Mouse (Mus musculus) frontal cortex, postnatal 36 days (tissue): ENCODE data around the gene Gsdma3.
A peak's percentile ranks its signal among the peaks of the same experiment; 100 is the strongest.

ENCODE experiments used
- DNase-seq, 2 experiments: peaks; one replicate each; pipeline ENCODE4 v3.0.0; 2022; ENCODE audit warnings: low spot score in 2 of 2

The Gsdma3 gene

DNA sequence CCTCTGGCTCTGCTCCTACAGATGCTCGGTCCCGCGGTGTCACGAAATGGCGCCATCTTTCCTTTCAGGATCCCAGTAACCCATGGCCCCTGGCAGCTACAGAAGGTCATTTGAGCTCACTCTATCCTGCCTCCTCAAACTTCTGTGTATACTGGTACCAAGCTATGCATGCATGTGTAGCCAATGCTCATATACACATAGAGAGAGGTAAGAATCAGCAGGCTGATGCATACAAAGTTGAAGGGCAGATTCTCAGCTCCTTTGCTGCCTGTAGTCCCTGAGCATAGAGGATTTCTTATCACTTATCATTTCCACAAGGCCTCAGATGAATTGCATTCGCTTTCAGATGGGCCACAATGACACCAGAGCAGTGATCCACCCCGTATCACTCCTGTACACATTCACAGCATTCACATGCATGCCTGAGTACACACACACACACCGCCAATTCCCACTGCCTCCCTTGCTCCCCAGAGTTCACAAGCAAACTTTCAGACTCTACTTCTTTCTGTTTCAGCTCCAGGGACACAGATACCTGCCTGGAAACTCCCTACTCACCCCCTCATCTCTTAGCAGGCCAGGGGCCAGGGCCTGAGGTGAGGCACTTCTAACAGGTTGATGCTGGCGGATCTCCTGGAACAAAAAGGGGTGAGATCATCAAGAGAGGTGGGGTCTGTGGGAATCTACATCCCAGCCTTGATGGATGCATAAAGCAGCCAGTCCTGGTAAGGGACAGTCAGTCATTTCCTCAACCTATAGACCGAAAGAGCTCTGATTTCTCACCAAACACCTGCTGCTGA, at the start of gene Gsdma3, which contains the start of gene Gm12355:
Gene Gsdma3 (plus strand): TSS at position 750 of the 800 bp plus-strand sequence.
Gene Gm12355 (minus strand): TSS at position 51 of the 800 bp plus-strand sequence.
- DNase-seq, result no peak

DNA sequence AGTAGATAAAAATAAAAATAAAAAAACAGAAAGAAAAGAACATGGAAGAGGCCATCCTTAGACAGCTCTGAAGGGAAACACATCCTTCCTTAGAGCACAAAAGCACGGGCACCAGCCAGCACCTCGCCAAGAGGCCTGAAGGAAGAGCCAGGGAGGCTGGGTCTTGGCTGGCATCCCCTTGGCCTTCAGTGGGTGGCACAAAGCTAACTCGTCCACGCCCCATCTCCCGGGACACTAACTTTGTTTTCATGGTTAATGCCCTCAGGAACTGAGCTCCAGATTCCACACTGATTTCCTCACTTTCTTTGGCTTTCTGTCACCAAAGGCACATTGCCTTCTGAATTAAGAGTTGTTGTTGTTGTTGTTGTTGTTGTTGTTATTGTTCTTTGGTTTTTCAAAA, 48.4 kb upstream of the Gsdma3 start:
- no peak for DNase-seq

DNA sequence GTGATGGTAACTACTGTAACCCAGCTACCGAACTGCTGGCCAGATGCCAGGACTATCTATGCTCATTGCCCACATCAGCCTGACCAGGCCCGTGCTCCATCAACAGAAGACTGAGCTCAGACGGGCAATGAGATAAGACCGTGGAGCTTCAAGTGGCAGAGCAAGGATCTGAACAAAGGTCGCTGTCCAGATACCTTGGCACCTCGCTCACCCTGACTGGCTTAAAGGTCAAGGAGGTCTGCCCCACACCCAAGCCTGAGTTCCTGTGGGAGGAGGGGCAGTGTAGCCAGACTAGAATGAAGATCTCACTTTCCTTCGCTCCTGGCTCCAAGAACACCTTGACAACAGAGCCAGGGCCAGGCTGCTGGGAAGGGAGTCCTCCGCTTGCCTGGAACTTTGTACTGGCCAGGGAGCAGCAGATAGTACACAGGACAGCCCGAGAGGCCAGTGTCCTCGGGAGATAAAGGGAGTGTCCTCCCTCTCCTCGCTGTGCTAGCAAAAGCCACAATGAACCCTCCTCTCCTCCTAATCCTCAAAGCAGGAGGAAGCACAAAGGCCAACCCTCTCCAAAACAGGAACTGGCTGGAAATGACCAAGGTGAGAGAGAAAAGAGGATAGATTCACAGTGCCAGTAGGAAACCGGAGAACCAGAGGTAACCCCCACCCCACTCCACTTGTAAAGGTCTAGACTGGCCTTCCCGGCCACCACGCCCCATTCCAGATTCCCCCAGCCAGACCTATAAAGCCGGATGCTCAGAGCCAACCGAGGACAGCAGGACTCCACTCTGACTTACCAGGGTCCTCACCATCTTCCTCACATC, 45.6 kb upstream of the Gsdma3 start:
- DNase-seq, result no peak

DNA sequence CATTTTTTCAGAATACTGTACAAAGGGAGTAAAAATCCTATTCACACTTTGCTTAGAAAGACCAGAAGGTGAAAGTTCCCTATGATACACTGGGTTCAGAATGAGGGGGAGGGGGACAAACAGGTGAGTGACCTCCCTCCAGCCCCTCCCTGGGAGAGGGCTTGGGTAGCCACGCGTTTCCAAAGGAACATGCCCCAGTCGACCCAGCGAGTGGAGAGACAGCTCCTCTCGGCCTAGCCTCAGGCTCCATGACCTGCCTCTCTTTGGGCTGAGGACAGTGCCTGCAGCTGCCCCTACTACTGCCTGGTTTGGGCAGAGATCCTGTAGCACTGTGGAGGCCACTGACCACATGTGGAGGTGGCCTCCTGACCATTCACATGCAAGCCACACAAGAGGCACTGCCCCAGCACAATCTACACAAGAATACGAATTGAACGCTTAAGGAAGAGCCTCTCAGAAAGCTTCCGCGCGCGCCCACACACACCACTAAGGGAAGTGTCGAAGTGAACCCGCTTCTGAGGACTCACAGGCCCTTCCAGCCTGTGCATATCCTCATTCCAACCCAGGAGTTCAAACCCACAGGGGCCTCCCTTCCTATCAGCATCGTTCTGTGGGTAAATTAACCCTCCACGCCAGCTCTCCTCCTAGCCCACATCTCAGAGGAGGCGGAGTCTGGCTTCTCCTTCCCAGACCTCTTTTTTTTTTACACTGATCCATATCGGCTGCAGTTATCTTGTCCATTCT, 44.7 kb upstream of the Gsdma3 start:
- DNase-seq, result no peak

DNA sequence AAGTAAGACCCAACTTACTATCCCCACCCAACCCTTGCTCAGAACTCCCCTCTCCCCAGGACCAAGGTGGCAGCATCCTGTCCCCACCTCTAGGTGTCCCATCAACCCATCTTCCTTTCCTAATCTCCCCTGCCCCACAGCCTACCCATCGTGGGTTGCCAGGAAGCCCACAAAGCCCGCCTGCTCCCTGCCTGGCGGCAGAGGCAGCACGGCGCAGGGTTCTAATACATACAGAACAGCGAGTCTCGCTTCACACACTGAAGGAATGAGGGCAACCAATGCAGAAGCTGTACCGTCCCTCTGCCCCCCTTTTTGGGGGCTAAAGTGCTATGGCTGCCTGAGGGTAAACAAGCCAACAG, 44.2 kb upstream of the Gsdma3 start:
- no peak for DNase-seq

DNA sequence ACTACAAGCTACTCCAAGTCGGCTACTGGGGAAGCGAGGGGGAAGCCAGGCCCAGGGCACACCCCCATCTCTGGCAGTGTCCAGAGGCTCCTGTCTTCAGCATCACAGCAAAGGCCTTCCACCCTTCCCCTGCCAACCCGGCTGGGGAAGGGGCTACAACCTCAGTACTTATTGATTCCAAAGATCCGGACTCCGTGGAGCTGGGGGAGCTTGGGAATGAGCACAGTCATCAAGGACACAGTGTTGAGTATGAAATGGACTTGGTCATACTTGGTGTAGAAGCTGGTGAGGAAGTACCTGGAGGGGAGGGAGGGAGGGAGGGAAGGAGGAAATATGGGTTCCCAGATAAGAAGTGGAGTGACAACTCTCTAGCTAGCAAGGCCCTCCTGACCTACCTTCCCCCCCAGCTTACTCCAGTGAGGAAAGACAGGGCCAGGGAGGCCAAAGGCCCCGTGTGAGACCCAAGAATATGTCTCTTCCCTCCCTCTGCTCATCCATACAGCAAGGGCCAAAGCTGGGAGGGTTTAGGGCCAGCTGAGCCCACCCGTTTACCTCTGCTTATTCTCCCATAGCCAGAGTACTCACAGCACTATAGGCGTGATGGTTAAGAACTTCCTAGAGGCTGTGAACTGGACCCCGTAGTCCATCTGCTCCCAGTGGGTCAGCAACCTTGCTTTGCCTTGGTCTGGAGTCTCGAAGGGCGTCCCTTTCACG, 43.5 kb upstream of the Gsdma3 start:
- no peak for DNase-seq

DNA sequence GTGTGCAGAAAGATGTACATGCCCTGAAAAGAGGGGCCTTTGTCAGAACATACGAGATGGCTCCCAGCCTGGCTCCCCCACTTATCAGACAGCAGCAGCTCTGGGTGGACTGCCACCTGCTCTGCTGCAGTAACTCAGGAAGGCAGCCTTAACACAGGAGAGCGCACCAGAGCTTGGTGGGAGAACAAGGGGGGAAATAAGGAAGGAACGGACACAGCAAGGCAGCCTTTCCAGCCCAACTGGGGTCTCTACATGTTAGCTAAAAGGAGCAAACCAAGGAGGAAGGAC, 43.0 kb upstream of the Gsdma3 start:
- no peak for DNase-seq

DNA sequence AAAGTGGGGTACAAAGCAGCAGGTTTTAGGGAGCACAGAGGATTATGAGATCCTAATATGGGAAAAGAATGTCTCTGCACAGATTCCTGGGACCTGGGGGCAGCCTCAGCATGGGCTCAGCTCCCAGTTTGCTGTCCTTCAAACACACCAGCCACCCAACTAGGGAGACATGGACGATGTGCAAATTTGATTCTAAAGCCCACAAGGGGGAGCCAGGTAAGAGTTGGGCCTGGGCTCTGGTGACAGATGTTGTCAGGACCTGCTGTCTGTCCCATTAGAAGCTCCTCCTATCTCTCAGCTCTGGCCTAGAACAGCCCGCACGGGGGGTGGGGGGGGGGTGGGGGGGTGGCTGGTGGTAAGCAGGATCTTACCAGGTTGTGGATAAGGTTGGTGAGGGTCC, 42.6 kb upstream of the Gsdma3 start:
- no peak for DNase-seq

DNA sequence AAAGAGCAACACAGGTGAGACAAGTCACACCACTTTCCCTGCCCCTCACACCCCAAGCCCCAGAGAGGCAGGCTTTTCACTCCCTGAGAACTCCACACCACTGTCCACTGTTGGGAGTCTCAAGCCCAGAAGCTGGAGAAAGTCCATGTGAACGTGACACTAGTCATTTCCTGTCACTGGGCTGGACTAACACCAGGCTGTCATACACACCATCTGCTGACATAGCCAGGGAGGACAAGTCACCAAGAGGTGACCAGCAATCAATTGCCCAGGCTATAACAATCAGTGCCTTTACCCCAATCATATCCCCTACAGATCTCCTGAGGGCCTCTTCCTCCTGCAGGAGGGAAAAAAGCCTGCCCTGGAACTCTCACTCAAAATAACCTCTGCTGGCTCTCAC, 42.0 kb upstream of the Gsdma3 start:
- no peak for DNase-seq

DNA sequence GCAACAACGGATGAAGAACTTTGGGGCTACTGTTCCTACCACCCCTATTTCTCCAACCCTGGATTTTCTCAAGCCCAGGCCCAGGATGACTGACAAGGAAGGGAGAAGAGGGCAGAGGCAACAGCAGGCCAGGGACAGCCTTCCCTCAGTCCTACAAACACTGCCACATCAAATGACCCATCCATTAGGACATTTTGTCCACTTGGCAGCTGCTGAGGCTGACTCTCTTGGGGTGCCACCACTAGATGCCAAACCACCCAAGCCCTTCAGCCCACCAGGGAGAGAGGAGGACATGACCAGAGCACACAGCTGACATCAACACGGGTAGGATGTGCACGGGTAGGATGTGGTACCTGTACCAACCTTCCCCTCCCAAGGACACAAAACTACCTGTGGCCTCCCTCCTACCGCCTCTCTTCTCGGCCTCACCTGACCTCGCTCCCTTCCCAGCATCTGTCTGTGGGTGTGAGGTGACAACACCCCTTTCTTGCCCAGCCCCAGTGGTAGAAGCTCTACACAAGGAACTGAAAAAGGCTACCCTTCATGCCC, 41.5 kb upstream of the Gsdma3 start:
- DNase-seq, result no peak

DNA sequence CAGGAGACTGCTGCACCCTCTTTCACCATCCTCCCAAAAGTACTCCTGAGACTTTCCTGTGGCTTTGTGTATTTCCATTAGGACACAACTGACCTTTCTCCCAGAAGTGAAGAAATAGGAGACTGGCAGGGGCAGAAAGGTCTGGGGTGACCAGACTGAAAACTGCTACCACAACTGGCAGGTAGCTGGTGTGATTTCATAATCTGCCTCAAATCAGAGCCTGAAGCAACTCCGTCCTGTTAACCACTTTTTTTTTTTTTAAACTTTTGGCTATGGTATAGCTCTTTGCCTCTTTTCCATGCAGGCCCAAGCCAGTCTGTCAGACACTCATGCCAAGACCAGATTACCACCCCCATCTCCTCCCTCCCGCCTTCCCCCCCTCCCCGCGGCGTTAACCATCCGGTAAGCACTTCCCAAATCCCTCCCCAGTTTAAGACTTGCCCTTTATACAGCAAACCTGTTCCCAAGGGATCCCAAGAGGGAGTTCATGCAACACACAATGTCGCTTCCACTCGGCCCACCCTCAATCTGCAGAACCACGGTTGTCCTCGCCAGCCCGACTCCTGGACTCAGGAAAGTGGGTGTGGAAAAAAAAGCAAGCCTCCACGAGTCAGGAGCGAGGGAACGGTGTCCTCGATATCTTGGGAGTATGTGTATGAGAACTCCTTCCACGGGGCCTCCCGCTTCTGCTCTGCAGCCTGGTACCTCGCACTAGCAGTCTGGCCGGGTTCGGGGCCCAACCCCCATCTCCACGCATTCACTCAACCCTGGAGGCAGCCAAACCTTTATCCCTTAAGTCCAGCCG, 39.9 kb upstream of the Gsdma3 start:
- DNase-seq, result peak in 1 of 2 experiments; percentile 30

DNA sequence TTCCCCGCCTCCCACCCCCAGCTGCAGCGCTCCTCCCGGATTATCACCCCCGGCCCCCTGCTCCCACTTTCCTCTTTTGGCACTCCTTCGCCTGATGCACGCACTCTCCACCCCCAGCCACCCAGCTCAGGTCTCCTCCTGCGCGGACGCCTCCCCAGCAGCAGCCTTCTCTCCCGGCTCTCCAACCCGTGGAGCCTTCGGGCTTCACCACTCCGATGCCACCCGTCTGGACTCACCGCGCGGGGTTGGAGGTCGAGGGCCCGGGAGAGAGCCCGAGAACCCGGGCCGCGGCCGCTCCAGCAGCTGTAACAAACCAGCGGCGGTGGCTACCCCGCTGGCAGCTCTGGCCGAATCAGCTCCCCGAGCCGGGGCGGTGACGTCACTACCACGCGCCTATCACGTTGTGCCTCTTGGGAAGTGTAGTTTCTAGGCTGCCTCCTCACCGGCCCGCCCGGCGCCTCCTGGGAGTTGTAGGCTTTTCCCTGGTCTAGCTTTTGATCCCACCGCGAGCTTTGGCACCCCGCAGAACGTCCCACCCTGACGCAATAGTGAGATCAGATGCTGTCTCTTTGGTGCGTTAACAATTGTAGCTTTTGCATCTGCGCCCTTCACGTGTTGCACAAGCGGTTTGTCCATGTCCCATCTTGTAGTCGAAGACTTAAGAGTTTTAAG, 39.1 kb upstream of the Gsdma3 start, which contains the start of gene Ormdl3:
Gene Ormdl3 (minus strand): TSS at position 477 of the 672 bp plus-strand sequence.
- DNase-seq, result peak; percentile 98

DNA sequence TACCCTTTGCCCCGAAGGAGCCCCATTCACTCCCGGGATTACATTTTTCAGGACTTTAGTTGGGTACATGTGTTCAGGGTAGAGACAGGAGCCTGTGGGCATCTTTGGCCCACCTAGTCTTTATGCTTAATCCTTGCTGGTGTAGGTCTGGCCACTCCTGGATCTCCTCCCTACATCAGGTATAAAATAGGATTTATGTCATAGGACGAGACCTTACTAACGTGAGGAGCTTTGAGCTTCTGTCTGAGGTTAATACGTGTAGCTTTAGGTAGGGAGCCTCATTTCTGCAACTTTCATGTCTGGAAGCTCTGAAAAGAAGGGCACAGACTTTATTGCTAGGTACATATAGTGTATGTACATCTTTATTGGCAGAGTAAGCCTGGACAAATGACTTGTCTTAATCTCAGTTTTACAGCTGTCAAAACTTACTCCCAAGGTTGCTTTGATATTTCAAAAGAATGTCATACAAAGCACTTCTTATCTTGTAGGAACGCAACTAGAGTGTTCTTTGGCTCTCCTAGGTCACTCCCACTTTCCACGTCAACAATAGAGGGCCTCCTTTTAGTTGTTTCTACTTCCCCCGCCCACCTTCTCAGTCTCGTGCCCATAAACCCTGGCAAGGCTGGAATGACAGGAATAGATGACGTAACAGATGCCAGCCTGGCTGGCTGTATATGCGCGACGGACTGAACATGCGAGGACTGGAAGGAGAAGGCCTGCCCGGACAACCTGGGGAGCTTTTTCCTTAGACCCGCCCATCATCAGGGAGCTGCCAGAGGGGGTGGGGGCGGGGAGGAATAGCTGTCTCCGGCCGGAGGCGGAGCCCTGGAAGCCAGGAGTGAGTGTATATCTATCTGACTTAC, 38.2 kb upstream of the Gsdma3 start:
- peak; percentile 42 to 52 for DNase-seq

DNA sequence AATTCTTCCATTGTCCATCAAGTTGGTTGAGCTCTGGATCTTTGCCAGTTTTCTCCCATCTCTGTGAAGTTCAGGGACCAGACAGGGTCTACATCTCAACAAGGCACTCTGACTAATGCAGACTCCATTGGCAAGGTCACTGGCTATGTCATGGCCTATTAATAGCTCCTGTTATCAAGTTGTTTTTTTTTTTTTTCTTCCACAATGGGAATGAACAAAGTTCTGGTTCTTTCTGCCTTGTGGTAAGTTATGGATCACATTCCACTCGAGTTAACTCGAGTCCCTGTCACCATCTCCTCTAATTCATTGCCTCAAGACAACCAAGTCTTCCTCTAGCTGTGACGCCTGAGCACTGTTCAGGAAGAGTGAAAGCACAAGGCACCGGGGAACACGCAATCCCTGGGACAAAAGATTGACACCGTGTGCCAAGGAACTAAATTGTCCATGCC, 37.3 kb upstream of the Gsdma3 start:
- no peak for DNase-seq

DNA sequence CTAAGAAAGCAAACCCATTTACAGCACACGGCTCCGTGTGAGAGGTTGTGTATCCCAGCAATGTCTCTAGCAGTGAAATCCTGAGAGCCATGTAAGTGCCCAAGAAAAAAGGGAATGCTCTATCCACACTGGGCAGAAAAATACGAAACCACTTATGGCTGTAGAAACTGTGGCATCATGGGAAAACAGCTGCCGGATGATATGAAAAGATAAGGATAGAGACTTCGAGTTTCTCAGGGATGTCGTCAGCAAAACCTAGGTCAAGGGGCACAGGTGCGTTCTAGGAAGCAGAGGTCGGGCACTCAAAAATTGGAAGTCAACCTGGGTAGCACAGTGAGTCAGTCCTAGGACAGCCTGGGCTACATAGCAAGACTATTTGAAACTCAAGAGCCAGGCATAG, 36.9 kb upstream of the Gsdma3 start:
- DNase-seq, result no peak

DNA sequence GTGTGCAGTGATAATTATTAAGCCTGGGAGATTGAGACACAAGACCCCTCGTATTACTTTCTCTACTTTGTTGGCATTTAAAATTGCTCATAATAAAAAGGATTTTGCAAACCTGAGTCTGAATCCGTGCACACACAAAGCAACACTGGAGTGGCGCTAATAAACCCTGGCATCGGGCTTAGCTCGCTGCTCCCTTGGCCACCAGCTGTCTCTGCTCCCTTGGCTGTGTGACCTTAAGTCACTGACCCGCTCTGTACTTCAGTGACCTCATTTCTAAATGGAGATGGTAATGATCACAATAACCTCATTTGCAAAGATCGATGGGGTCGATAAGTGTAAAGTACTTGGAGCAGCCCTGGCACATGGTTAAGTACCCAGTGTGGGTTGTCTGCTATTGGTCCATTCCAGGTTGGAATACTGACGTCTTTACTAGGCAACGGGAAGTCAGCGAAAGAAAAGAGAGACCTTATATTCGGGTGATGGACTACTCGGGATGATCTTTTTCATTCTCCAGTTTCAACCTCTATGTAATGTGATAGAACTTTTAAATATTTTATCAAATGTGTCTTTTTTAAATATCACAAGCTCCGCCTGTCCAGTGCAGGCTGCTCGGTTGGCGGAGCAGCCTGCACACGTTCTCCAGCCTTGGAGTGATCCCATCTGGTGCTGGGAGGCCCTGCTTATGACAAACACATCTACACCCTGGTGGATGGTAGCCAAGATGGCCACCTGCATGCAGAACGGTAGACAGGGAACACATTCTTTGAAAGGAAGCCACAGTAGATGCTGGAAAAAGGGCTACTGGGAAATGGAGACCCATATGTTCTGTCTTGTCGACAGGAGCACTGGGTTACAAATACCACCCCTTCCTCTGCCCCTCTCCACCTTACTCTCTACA, 35.4 kb upstream of the Gsdma3 start:
- no peak for DNase-seq

DNA sequence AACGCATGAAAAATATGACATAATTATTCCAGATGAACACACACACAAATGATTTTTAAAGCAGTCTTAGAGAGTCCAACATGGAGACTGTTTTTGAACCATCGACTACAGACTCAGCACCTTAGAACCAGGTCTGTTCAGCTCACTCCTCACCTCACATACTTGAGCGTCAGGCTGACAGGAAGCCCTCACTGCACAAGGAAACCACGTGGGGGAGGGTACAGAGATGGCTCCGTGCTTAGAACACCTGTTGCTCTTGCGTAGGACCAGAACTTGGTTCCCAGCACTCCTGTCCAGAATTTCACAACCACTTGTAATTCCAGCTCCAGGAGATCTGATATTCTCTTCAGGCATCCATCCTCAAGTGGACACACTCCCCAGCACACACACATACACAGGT, 31.1 kb upstream of the Gsdma3 start:
- DNase-seq, result no peak

DNA sequence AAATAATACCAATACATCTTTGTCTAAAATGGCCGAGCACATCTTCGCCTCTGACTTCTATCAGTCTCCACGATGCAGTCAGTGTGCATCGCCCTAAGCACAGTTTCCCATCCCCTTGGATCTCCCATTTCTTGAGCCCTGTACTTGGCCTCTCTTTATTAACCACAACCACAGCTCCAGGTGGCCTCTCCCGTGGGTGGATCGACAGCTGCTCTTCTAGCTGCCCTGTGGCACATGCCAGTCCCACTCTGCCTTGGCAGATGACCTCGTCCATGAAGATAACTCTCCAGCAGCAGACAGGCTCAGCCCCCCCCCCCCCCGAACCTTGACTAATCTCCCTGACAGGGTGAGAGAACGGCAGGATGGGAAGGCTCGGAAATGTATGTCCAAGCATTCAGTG, 30.7 kb upstream of the Gsdma3 start:
- DNase-seq, result no peak
